Mouse (Mus musculus): ENCODE results near the gene Narfl. TPM values are rescaled to one million over a fixed set of nuclear protein-coding genes. Genes with fewer than 3 reads are reported as not detected.
"Not testable (repeated sequence)": the region's sequence is repeated elsewhere in the genome, so short reads cannot be mapped to it uniquely, and the experiment has no call there.

Narfl gene
- polyA plus RNA-seq (2017; shearing (Covaris generic)): 10 to 100 TPM; 21.4 to 29.8 TPM

DNA sequence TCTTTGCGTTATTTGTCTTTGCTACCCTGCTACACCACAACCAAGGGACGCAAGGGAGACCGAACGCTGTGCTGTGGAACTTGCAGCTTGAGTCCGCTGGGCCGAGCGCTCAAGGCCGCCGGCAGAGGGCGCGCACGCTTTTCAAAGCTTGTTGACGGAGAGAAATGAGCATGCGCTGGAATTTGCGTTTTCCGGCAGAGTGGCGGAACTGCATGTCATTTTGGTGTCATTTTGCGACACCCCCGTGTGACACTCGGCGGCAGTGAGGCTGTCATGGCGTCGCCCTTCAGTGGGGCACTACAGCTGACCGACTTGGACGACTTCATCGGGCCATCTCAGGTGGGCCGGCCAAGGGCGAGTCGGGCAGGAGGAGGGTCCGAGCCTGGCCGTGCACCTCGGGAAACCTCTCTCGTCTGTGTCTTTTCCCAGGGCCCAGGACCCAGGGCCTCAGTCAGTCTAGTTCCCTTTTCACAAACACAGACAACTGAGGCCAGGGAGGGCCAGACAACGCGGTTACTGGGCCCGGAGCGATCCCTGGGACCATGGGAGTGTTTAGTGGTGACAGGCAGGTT lies at the start of gene Narfl:
Gene Narfl, plus strand, starts transcription at position 228 of the 572 bp plus-strand sequence.
- ATAC-seq: peak; percentile 93

DNA sequence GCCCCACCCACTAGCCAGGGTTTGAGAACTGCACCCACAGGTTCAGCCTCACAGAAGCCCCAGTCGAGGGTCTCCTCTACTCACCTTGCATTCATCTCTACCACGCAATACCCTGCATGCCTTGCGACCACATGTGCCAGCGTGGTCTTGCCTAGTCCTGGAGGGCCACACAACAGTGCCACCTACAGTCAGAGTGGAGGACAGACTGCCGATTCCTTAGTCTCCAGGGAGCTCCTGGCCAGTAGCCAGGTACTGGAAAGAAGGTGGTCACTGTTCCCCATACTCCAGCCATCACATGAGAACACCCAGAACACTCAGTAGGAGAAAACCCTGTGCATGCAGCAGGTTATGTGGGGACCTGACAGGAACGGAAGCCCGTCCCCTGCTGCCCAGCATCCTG lies 49.7 kb upstream of the Narfl start:
- ATAC-seq: no peak

- ATAC-seq: no peak
These were observed 48.3 kb upstream of the Narfl start for GRCm38 (mm10) chr17:25725264-25725663.

DNA sequence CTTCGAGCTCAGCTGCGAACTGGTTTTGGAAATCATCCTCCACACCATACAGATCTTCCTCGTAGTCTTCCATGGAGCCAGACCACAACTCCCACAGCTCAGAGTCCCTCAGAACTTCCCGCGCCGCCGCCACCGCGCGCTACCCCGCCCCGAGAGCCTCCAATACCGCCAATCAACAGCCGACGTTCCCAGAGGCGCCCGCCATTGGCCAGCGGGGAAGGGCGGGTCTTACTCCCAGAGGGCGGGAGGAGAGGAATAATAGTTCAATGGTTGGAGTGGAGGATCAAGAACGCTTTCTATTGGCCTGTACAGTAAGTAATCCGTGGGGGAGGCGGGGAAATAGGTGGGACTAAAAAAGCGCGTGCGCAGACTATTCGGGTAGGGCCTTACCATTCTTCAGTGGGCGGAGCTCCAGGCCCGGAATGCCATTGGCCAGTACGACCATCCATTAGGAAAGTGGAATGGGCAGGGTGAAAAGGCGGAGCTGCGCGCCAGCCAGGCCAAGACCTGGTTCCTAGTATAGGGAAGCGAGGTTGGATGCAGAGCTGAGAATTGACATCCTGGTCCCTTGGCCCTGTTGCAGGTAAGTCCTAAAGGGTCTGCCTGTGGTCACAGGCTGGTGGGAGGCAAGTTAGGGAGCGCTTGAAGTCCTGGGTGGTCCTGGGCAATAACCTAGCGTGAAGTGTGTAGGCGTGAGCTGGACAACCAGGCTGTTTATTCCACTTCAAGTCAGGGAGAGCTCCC lies 46.1 kb upstream of the Narfl start, which contains the start of the genes Chtf18 and Rpusd1:
Gene Chtf18, minus strand, starts transcription at position 155 of the 744 bp plus-strand sequence.
Gene Rpusd1, plus strand, starts transcription at position 406 of the 744 bp plus-strand sequence.
- ATAC-seq: peak; percentile 98

DNA sequence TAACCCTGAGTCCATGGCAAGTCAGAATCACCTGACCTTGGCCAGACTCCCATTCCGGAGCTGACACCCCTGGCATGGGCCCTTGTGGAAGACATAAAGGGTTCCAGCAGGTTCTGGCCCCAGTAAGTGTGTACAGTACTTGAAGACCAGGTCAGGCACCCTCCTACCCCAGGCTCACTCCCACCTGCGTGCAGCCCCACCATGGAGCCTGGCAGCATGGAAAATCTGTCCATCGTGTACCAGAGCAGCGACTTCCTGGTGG lies 45.6 kb upstream of the Narfl start:
- ATAC-seq: no peak

- ATAC-seq: no peak
These were observed 41.5 kb upstream of the Narfl start for GRCm38 (mm10) chr17:25732082-25732481.

- ATAC-seq: no peak
These were observed 38.3 kb upstream of the Narfl start for GRCm38 (mm10) chr17:25735246-25735645.

- ATAC-seq: no peak
These were observed 37.8 kb upstream of the Narfl start, which contains the start of gene Mslnl for GRCm38 (mm10) chr17:25735745-25736144. Gene Mslnl, plus strand, starts transcription at chr17:25736042.

DNA sequence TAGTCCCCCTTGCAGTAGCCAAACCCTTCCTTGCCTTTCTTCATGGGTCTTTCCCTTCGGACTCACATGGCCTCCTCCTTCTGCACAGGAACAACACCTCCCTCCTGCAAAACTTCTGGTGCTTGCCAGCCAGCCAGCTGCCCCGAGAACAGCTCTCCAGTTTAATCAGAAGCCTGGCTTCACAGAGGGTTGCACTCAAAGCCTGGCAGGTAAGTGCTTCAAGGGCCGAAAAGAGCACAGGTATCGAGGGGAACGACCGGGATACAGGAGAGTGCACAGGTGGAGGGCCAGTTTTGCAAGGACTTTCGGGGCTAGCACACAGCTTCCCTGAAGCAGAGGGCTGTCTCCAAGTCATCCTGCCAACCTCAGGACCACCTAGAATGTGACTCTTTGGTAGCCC lies 34.7 kb upstream of the Narfl start:
- no peak for ATAC-seq

- not testable (repeated sequence) for ATAC-seq
These were observed 32.1 kb upstream of the Narfl start for GRCm38 (mm10) chr17:25741471-25741870.

DNA sequence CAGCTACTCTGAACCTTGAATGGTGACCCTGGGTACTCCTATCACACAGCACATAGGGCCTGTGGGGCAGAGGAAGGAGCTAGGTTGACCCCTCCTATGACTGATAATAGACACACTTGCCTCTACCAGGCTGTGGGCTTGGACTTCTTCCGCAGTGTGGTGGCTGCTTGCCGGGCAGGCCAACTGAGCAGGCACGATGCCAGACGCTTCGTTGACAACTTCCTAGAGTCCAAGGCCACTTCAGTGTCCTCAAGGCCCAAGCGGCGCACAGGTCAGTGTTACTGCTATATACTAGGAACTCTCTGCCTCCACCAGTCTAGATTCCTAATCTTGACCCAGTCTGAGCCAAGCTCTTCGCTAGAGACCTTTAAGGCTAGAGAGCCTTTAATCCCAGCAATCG lies 29.7 kb upstream of the Narfl start:
- ATAC-seq: no peak

GRCm38 (mm10) chr17:25744311-25744710 lies 29.3 kb upstream of the Narfl start:
- no peak for ATAC-seq

DNA sequence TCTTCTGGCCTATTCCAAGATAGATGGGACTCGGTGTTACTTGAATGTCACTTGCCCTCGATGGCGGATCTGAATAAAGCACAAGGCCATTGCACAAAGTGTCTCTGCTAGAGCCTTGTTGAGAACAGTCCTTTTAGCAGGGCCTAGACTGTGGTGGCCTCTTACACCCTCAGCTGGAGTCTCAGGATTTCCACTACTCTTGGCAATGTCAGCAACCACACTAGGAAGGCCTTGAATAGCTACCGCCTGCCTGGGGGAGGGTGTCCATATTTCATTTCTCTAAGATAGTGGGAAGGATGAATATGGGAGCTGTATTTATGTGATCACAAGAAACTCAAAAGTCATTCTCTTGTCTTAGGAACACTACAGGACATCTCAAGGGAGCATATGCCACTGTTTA lies 25.3 kb upstream of the Narfl start:
- no peak for ATAC-seq

DNA sequence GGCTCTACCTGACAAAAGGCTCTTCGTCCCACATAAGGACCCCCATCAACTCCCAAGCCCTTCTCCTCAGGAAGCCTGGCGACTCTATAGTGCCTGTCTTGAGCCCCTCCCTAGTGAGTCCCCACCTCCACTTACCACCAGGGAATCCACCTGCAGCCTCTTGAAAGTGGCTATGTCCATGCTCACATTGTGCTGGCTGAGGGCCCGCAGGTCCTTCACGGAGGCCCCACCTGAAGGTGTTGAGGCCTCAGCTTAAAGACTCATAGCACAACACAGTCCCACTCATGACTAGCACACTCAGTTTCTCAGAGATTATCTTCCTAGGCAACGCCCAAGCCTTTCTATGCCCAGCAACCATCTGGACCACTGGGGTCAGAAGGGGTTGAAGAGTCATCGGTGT lies 24.3 kb upstream of the Narfl start:
- ATAC-seq: no peak

DNA sequence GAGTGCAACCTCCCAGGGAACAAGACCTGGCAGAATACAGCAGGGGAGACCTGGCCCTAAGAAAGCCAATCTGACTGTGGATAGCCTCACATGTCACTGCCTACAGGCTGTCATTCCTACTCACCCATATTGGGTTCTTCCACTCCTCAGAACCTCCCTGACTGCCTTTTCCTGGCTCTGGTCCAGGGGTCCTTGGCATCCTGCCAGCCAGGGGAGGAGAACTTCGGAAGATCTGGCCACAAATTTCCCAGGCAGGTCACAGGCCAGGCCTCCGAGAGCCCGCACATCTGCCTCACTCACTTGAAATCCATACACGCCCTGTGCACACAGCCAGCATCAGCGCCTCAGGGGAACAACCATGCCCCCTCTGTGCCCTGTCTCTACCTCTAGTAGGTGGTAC lies 22.1 kb upstream of the Narfl start:
- ATAC-seq: no peak

DNA sequence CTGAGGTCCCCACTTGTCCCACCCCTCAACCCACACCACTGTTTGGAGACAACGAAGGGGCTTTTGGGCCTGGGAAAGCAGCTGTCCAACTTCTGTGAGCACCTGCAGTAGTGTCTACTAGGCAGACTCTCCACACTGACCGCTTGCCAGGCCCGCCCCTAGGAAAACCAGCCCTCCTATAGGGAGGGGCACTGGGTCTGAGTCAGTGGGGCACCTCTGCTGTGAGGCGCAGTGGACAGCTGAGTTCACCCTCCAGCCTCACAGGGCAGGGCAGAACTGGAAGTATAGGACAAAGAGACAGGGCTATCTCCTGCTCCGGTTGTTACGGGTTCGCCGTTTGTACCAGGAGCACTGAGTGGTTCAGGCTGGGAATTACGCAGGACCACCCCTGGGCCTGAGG lies 19.3 kb upstream of the Narfl start, which contains the start of gene Msln:
Gene Msln, minus strand, starts transcription at position 138 of the 400 bp plus-strand sequence.
- no peak for ATAC-seq

- ATAC-seq: no peak
These were observed 18.5 kb upstream of the Narfl start for GRCm38 (mm10) chr17:25755086-25755485.

GRCm38 (mm10) chr17:25755627-25756377 lies 17.8 kb upstream of the Narfl start:
- no peak for ATAC-seq

DNA sequence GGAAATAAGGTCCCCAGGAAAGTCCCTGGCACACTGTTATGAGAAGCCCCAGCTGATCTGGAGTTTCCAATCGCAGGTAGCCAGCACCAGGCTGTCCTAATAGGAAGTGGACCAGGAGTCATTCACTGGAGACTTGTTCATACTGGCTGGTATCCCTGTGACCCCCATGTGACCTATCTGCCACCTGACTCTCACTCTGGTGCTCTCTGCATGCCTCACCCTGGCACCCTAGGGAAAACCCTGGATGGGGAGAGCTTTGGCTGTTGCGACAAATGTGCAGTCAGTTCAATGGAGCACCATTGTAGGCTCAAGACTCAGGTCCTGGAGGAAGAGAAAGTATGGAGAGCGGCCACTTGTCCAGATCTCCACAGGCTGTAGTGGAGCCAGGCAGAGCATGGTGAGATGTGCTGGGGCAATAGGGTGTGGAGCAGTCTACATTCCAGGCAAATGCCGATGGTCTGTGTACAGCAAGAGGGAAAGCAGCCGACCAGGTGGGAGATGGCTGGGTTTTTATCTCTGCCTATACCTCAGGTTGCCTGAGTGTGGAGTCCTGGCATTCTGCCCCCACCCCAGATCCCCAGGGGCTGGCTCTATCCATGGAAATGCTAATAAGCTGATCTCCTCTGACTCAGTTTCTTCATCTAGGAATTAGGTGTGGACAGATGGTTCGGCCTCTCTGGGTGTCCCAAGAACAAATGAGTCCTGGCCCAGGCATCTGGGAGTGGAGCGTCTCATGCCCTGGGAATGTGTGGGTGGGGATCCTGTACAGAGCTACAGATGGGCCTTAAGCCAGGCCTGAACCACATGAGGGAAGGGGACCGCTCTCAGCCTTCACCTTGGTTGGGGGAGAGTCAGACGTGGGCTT lies 17.0 kb upstream of the Narfl start:
- no peak for ATAC-seq

DNA sequence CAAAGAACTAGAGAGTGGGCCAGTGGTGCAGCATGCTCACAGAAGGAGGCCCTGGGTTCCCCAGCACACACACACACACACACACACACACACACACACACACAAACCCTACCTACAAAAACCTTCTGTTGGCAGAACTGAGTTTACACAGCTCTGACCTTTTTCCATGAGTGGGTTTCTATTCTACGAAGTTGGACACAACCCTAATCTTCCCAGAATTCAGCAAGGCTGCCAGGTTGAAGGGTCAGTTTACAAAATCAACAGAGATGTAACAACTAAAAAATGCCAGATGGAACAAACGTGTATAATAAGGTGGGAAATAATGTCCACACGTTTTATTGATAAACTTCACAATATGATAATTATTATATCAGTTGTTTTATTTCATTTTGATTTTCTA lies 15.9 kb upstream of the Narfl start:
- ATAC-seq: no peak

DNA sequence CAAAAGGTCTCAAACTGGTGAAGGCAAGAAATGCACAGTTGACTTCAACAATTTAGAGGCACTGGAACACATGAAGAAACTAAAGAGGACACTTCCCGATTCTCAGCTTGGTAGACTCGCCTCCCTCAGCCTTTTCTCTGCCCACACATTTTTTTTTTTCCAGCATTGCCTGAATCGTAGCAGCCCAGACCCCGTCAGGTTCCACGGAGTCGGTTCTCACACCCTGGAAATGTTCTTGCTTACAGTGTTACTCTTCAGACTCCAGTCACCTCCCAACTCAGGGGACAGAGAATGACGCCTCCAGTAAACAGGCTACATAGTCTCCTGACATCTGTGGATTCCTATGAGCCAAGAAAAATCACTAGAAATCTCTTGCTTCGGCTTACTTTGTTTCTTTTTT lies 13.4 kb upstream of the Narfl start:
- no peak for ATAC-seq

GRCm38 (mm10) chr17:25761561-25761970 lies 12.0 kb upstream of the Narfl start:
- no peak for ATAC-seq

DNA sequence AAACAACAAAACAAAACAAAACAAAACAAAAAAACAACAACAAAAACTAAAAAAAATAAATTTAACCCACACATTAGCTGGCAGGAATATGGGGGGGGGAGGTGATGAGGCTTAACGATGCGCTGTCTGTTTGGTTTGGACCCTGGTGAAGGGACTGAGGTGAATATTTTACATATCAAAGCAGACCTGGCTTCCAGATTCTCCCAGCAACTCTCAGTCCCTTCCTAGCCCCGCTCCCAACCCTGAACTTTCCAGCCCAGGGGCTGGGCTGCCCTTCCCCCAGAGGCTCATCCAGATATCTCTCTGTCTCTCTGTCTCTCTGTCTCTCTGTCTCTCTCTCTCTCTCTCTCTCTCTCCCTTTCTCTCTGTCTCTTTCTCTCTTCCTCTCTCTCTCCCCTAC lies 11.0 kb upstream of the Narfl start:
- ATAC-seq: no peak
